Mouse (Mus musculus) midbrain, embryonic 16.5 days (tissue): ENCODE results near the gene Dtwd1. TPM values are rescaled to one million over a fixed set of nuclear protein-coding genes. Genes with fewer than 3 reads are reported as not detected.
A peak's percentile ranks its signal among the peaks of the same experiment; 100 is the strongest.

Experiments used
- ATAC-seq: fragments of 200-750 bp; cut with Nextera tagmentation; 2 replicates; pipeline ENCODE4 v1.8.0; 2017; ENCODE audit warnings: moderate TSS enrichment
- H3K27ac ChIP-seq: fragments of 300-500 bp; sonication (generic); 2 replicates; pipeline ENCODE4 v1.5.1; 2014; ENCODE audit warnings: mild to moderate bottlenecking, low read length, mixed read lengths
- H3K27me3 ChIP-seq: fragments of 300-500 bp; sonication (generic); 2 replicates; pipeline ENCODE4 v1.6.1; 2014; ENCODE audit warnings: low read depth, low read length, mixed read lengths; ENCODE audit not compliant: control insufficient read depth, insufficient read depth
- H3K36me3 ChIP-seq: fragments of 300-500 bp; sonication (generic); 2 replicates; pipeline ENCODE4 v1.6.1; 2014; ENCODE audit warnings: mild to moderate bottlenecking, low read length, moderate library complexity, mixed read lengths; ENCODE audit not compliant: control insufficient read depth, insufficient read depth
- H3K4me1 ChIP-seq: fragments of 300-500 bp; sonication (generic); 2 replicates; pipeline ENCODE4 v1.6.1; 2014; ENCODE audit warnings: mild to moderate bottlenecking, low read length, mixed read lengths; ENCODE audit not compliant: control insufficient read depth, insufficient read depth
- H3K4me2 ChIP-seq: fragments of 300-500 bp; sonication (generic); 2 replicates; pipeline ENCODE4 v1.6.1; 2014; ENCODE audit warnings: mild to moderate bottlenecking, low read length, mixed read lengths
- H3K4me3 ChIP-seq: fragments of 300-500 bp; sonication (generic); 2 replicates; pipeline ENCODE4 v1.5.1; 2014; ENCODE audit warnings: low read depth, mild to moderate bottlenecking, low read length, moderate library complexity, mixed read lengths
- H3K9ac ChIP-seq: fragments of 300-500 bp; sonication (generic); 2 replicates; pipeline ENCODE4 v1.6.1; 2014; ENCODE audit warnings: low read depth, low read length, mixed read lengths
- H3K9me3 ChIP-seq: fragments of 300-500 bp; sonication (generic); replicated peaks from 2 replicates; pipeline ENCODE4 v1.6.1; 2014; ENCODE audit warnings: mild to moderate bottlenecking, low read length, mixed read lengths; ENCODE audit not compliant: control insufficient read depth, poor library complexity, severe bottlenecking
- WGBS: fragments of 180-500 bp; shearing (Covaris S2); extraction: QIAGEN DNeasy Blood & Tissue Kit; methylation state at CpG from one replicate; pipeline ENCODE4 v1.1.7; 2014; 5-methylcytosine and 5-hydroxymethylcytosine counted together
- polyA plus RNA-seq: library from polyadenylated mRNA; unstranded; fragments of >200 nt; fragmentation: Nextera tagmentation; extraction: Ambion mirVana; gene quantifications from 2 replicates; pipeline ENCODE4 v1.2.1, GENCODE M21; 2015

Dtwd1 gene
- polyA plus RNA-seq, result 19.9 and 21.1 TPM in 2 replicates

DNA sequence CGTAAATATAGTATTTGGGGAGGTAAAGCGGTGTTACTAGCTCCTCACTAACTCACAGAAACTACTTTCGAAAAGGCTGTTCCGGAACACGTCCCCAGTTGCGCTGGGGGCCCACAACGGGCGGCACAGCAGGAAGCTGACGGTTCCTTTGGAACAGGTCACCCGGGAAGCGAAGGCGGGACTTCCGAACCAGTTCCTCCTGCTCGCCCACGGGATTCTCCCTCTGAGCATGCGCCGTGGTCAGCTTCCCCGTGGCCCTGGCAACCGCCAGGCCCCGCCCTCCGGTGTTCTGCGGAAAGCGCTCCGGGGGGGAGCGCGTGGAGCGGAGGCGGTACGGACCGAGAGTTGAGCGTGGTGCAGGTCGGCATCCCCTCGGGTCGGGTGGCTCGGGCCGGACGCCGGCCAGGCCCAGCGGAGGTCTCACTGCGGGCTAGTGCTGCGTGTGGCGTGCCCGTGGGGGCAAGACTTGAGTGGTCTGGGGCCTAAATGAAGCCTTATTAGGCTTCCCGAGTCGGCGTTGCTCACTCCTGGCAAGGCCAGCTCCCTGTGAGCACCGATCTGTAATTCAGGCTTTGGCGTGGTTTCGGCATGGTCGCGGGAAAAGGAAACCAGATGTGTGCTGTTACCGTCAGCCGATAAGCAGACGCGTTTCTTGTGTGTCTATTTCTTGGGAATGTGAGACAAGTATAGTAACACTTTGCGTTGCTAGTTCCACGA is at the start of gene Dtwd1, which contains the start of gene Fam227b:
Gene Dtwd1 (plus strand): TSS at position 287 of the 717 bp plus-strand sequence.
Gene Fam227b (minus strand): TSS at position 150 of the 717 bp plus-strand sequence.
- peaks cover 9% of the 10 kb centered on the region for H3K4me1 ChIP-seq
- no peaks in the 10 kb centered on the region for H3K27me3 ChIP-seq
- peak within 1 kb of the TSS; percentile 87 for H3K27ac ChIP-seq
- no peaks in the 10 kb centered on the region for H3K9me3 ChIP-seq
- H3K9ac ChIP-seq, result peak within 1 kb of the TSS; percentile 80
- peak within 1 kb of the TSS; percentile 68 for H3K4me2 ChIP-seq
- under 1% methylated on average over 56 of the region's 57 CpGs for WGBS
- H3K36me3 ChIP-seq, result 0 out of 2 replicates have a peak, but pooled peaks cover 3% of the 10 kb centered on the region
- peak within 1 kb of the TSS; percentile 63 for H3K4me3 ChIP-seq
- peak; percentile 99 for ATAC-seq

DNA sequence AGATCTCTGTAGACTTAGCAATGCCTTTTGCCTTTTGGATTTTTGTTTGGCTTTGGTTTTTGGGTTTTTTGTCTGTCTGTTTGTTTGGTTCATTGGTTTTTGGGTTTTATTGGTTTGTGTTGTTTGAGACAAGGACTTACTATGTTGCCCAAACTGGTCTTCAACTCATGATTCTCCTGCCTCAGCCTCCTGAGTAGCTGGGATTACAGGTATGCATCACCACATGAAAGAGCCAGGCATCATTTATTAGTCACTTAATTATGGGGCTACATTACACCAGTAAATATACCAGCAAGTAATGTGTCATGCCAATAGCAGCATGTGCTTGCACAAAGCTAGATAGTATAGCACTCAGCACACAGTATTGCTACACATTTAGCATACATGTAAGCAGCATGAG is 4.2 kb upstream of the Dtwd1 start:
- H3K9ac ChIP-seq, result no peak overlapping the region
- no peaks in the 10 kb centered on the region for H3K27me3 ChIP-seq

DNA sequence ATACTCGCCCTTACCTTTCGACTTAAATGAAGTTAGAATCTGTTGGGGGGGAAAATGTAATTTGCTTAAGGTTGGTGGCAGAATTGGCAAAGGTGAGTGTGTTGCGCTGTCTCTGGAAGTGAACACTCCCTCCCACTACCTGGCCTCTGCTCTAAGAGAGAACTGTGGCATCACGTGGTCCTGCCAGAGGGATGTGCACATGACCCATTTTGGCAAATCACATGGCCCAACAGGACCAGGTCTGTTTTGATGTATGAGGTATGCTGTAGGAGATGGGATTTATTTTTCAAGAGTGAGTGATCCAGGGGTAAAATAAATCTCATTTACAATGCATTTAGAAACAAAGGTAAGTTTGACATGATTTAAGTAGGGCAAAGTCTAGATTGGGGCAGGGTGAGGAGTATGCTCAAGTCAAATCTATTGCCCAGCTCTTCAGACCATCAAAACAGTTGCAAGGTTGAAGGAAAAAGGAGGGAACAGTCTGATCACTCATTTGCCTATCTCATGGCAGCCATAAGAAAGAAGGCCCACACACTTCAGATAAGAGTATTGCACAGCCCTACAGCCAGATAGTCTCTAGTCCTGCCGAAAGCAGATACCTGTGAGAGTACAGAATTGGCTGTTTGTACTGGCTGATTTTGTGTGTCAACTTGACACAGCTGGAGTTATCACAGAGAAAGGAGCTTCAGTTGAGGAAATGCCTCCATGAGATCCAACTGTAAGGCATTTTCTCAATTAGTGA is 13.5 kb downstream of the Dtwd1 start:
- no peak overlapping the region for H3K27ac ChIP-seq
- no peaks in the 10 kb centered on the region for H3K4me1 ChIP-seq
- WGBS, result 93% methylated on average over 5 of the region's 5 CpGs
- H3K27me3 ChIP-seq, result no peaks in the 10 kb centered on the region
- H3K4me3 ChIP-seq, result no peak overlapping the region
- peaks cover 13% of the 10 kb centered on the region for H3K36me3 ChIP-seq
- H3K4me2 ChIP-seq, result no peak overlapping the region
- ATAC-seq, result no peak
- H3K9ac ChIP-seq, result no peak overlapping the region
- no peaks in the 10 kb centered on the region for H3K9me3 ChIP-seq

More for the DNA sequence above, 4.2 kb upstream of the Dtwd1 start:
- Histone ChIP-seq H3K4me2 (no peak overlapping the region), H3K9me3 (no peaks in the 10 kb centered on the region), H3K4me3 (no peak overlapping the region), H3K27ac (no peak overlapping the region), H3K36me3 (no peaks in the 10 kb centered on the region), H3K4me1 (peaks cover 1% of the 10 kb centered on the region; the same call in 1 of the 2 replicates)
- no peak for ATAC-seq

DNA sequence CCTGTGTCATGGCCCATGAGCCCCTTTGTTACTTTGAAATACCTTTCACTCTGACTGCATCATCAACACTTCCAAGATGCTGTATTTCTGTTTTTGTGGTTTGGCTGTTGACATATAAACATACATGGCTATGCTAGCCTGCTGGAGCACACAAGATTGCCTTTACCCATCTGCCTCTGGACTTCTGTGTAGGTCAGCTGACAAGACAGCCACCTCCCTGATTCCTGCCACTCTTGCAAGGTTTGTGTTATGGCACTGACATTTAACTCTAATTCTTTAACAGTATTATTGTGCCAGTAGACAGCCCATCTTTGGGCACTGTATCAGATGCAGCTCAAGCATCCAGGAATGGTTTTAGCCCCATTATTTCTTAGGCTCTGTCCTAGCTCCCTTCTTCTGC is 14.4 kb downstream of the Dtwd1 start:
- Histone ChIP-seq H3K27ac (no peak overlapping the region), H3K27me3 (no peaks in the 10 kb centered on the region), H3K9ac (no peak overlapping the region), H3K4me2 (no peak overlapping the region), H3K4me1 (no peaks in the 10 kb centered on the region), H3K36me3 (peaks cover 5% of the 10 kb centered on the region), H3K9me3 (no peaks in the 10 kb centered on the region), H3K4me3 (no peak overlapping the region)
- ATAC-seq, result no peak

DNA sequence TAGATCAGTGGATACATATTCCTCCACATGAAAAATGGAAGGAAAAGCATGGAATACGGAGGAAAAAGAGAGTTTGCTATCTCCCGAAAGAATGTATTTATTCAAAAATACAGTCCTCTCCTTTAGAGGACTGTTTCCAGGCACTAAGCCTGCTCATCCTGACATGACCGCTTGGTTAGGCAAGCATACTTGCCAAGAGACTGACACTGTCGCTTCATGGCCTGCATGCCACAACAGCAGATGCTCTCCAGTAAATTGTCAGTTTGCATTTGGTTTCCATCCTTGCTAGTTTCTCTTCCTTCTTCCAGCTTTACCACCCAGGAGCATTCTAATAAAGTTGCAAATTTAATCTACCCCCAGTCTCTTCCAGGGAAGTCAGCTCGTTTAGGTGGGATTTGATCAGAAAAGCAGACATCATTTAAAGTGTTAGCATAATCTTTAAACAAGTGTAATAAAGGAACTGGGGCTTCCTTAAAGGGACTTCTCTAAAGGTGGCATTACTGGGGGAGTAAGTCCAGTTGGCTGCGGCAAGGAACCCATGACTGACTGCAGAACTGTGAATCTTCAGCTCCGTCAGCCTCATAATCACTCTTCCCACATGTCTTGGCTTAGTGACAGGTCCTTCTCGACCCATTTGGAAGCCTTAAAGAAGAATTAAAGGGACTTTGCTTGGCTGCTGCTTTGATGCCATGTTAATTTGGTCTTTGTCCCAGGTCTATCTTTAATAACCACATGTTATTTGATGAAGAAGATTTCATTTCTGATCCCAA is 15.1 kb downstream of the Dtwd1 start:
- Histone ChIP-seq H3K27ac (no peak overlapping the region), H3K27me3 (no peaks in the 10 kb centered on the region)
- 88% methylated on average over 8 of the region's 8 CpGs for WGBS

DNA sequence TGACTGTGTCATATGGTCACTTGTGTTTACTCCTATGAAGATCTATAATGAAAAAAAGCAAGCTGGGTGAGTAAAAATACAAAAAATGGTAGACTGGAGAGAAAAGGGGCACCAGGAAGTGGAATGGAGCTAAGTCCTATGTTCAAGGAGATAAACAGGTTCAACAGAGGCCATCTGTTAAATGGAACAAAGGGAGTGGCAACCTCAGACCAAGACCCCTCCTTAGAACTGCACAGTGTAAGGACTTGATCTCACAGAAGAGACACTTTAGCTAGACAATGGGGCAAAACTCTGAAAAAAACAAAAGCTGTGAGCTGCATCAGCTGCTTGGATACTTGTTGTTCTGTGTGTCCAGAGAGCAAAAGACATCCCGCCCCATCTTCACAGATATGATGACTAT is 19.5 kb downstream of the Dtwd1 start:
- no peaks in the 10 kb centered on the region for H3K36me3 ChIP-seq
- H3K9me3 ChIP-seq, result no peaks in the 10 kb centered on the region
- no peaks in the 10 kb centered on the region for H3K27me3 ChIP-seq
- no peak overlapping the region for H3K9ac ChIP-seq
- H3K4me2 ChIP-seq, result no peak overlapping the region
- ATAC-seq, result no peak
- 93% methylated on average over 1 of the region's 1 CpGs for WGBS
- no peak overlapping the region for H3K4me3 ChIP-seq
- H3K27ac ChIP-seq, result no peak overlapping the region
- no peaks in the 10 kb centered on the region for H3K4me1 ChIP-seq

More for the DNA sequence above, 15.1 kb downstream of the Dtwd1 start:
- H3K9me3 ChIP-seq, result no peaks in the 10 kb centered on the region
- peaks cover 3% of the 10 kb centered on the region; the same call in 1 of the 2 replicates for H3K36me3 ChIP-seq
- H3K4me2 ChIP-seq, result no peak overlapping the region
- no peak overlapping the region for H3K9ac ChIP-seq
- no peak overlapping the region for H3K4me3 ChIP-seq
- H3K4me1 ChIP-seq, result no peaks in the 10 kb centered on the region
- ATAC-seq, result no peak

DNA sequence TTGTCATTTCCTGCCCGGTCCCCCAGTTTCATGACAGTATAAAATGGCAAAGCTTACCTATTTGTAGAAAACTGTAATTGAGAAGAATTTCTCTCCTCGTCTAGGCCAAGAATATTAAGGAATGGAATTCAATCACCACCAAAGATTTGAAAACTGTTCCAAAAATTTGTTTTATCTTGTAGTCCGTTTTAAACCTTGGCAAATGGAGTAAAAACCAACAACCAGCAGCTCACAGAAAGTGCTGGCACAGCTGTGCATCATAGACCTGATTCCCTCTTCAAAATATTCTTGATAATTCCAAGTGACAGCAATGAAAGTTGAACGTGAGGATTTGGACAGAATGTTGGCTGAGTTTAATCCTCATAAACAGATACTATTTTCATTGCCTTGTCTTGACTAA is 39.4 kb downstream of the Dtwd1 start:
- Histone ChIP-seq H3K4me1 (no peaks in the 10 kb centered on the region), H3K9me3 (no peaks in the 10 kb centered on the region), H3K4me3 (no peak overlapping the region), H3K27me3 (no peaks in the 10 kb centered on the region), H3K27ac (no peak overlapping the region), H3K36me3 (no peaks in the 10 kb centered on the region), H3K4me2 (no peak overlapping the region), H3K9ac (no peak overlapping the region)
- WGBS, result 79% methylated on average over 4 of the region's 4 CpGs
- no peak for ATAC-seq

DNA sequence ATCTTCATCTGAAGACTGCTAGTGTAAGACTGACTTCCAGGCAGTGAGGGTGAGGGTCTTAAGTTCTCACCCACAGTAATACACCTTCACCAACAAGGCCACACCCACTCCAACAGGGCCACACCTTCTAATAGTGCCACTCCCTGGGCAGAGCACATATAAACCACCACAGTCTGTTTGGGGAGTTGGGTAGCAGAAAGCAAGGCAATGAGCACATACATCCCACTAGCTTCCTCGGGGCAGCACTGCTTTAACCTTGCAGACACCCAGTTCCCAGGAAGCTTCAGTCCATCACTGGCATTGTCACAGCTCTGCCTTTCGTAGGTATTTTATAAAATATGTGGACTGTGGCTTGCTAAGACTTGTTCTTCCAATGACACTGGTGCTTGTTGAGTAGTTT is 40.2 kb downstream of the Dtwd1 start:
- Histone ChIP-seq H3K9me3 (no peaks in the 10 kb centered on the region), H3K9ac (no peak overlapping the region), H3K4me3 (no peak overlapping the region), H3K4me2 (no peak overlapping the region), H3K27me3 (no peaks in the 10 kb centered on the region), H3K4me1 (no peaks in the 10 kb centered on the region), H3K36me3 (no peaks in the 10 kb centered on the region), H3K27ac (no peak overlapping the region)
- WGBS, result 85% methylated on average over 2 of the region's 2 CpGs
- ATAC-seq, result no peak
